Mouse (Mus musculus): Measurements from ENCODE around the gene Mafk. TPM values are rescaled to one million over a fixed set of nuclear protein-coding genes. Genes with fewer than 3 reads are reported as not detected.

Gene Mafk
- polyA plus RNA-seq, 1 experiment from 2014 or later = 8.3 TPM

GRCm38 (mm10) chr5:139758096-139758495, 33.2 kb upstream of the Mafk start:
- no peaks in the 10 kb centered on the region for H3K4me1 ChIP-seq (ENCODE audit: control insufficient read depth, insufficient read depth, low read length)
- no peak overlapping the region for H3K9ac ChIP-seq (ENCODE audit: low read length)
- H3K4me2 ChIP-seq (ENCODE audit: low read depth) = no peak overlapping the region
- 87% methylated on average over 16 of the region's 16 CpGs for WGBS
- no peaks in the 10 kb centered on the region for H3K9me3 ChIP-seq (ENCODE audit: control insufficient read depth, low read length)
- DNase-seq (ENCODE audit: low spot score) = no peak
- ATAC-seq (ENCODE audit: insufficient read depth, low FRiP score, low TSS enrichment) = no peak
- no peaks in the 10 kb centered on the region for H3K27me3 ChIP-seq (ENCODE audit: control insufficient read depth, insufficient read depth, low read length)
- no peak overlapping the region for H3K27ac ChIP-seq (ENCODE audit: low read depth, low read length)
- peaks cover 39% of the 10 kb centered on the region for H3K36me3 ChIP-seq (ENCODE audit: control insufficient read depth, insufficient read depth, low read length)
- H3K4me3 ChIP-seq (ENCODE audit: low read depth, low read length) = no peak overlapping the region

GRCm38 (mm10) chr5:139764296-139764695, 27.0 kb upstream of the Mafk start:
- H3K9ac ChIP-seq (ENCODE audit: low read length) = no peak overlapping the region
- H3K27me3 ChIP-seq (ENCODE audit: control insufficient read depth, insufficient read depth, low read length) = no peaks in the 10 kb centered on the region
- WGBS = 73% methylated on average over 11 of the region's 11 CpGs
- H3K27ac ChIP-seq (ENCODE audit: low read depth, low read length) = no peak overlapping the region
- peaks cover 41% of the 10 kb centered on the region for H3K36me3 ChIP-seq (ENCODE audit: control insufficient read depth, insufficient read depth, low read length)
- no peak overlapping the region for H3K4me3 ChIP-seq (ENCODE audit: low read depth, low read length)
- ATAC-seq (ENCODE audit: insufficient read depth, low FRiP score, low TSS enrichment) (no peak), DNase-seq (ENCODE audit: low spot score) (peak; percentile 56)
- no peaks in the 10 kb centered on the region for H3K9me3 ChIP-seq (ENCODE audit: control insufficient read depth, low read length)
- H3K4me2 ChIP-seq (ENCODE audit: low read depth) = no peak overlapping the region
- no peaks in the 10 kb centered on the region for H3K4me1 ChIP-seq (ENCODE audit: control insufficient read depth, insufficient read depth, low read length)

- Histone ChIP-seq H3K4me1 (ENCODE audit: control insufficient read depth, insufficient read depth, low read length) (no peaks in the 10 kb centered on the region), H3K27me3 (ENCODE audit: control insufficient read depth, insufficient read depth, low read length) (no peaks in the 10 kb centered on the region), H3K27ac (ENCODE audit: low read depth, low read length) (no peak overlapping the region), H3K4me2 (ENCODE audit: low read depth) (no peak overlapping the region), H3K4me3 (ENCODE audit: low read depth, low read length) (no peak overlapping the region), H3K9ac (ENCODE audit: low read length) (no peak overlapping the region), H3K9me3 (ENCODE audit: control insufficient read depth, low read length) (no peaks in the 10 kb centered on the region), H3K36me3 (ENCODE audit: control insufficient read depth, insufficient read depth, low read length) (peaks cover 39% of the 10 kb centered on the region)
- ATAC-seq (ENCODE audit: insufficient read depth, low FRiP score, low TSS enrichment) (no peak), DNase-seq (ENCODE audit: low spot score) (no peak)
- 97% methylated on average over 8 of the region's 8 CpGs for WGBS
Measured at GRCm38 (mm10) chr5:139768216-139768615, 23.1 kb upstream of the Mafk start.

GRCm38 (mm10) chr5:139775216-139775926, 15.9 kb upstream of the Mafk start, which contains the start of gene Ints1:
Gene Ints1 (minus strand): TSS chr5:139775674.
- H3K27ac ChIP-seq (ENCODE audit: low read depth, low read length) = no peak within 1 kb of the TSS
- DNase-seq (ENCODE audit: low spot score) = peak; percentile 94
- peak within 1 kb of the TSS; percentile 93 for H3K4me3 ChIP-seq (ENCODE audit: low read depth, low read length)
- peak; percentile 85 for ATAC-seq (ENCODE audit: insufficient read depth, low FRiP score, low TSS enrichment)
- peak within 1 kb of the TSS; percentile 81 for H3K9ac ChIP-seq (ENCODE audit: low read length)
- H3K4me2 ChIP-seq (ENCODE audit: low read depth) = peak within 1 kb of the TSS; percentile 77
- peaks cover 11% of the 10 kb centered on the region; the same call in 1 of the 2 replicates for H3K36me3 ChIP-seq (ENCODE audit: control insufficient read depth, insufficient read depth, low read length)
- H3K27me3 ChIP-seq (ENCODE audit: control insufficient read depth, insufficient read depth, low read length) = no peaks in the 10 kb centered on the region
- under 1% methylated on average over 50 of the region's 55 CpGs for WGBS
- H3K9me3 ChIP-seq (ENCODE audit: control insufficient read depth, low read length) = no peaks in the 10 kb centered on the region
- peaks cover 8% of the 10 kb centered on the region for H3K4me1 ChIP-seq (ENCODE audit: control insufficient read depth, insufficient read depth, low read length)

- 84% methylated on average over 5 of the region's 5 CpGs for WGBS
- no peaks in the 10 kb centered on the region for H3K27me3 ChIP-seq (ENCODE audit: control insufficient read depth, insufficient read depth, low read length)
- H3K4me2 ChIP-seq (ENCODE audit: low read depth) = no peak overlapping the region
- H3K4me3 ChIP-seq (ENCODE audit: low read depth, low read length) = no peak overlapping the region
- peaks cover 4% of the 10 kb centered on the region; the same call in 1 of the 2 replicates for H3K36me3 ChIP-seq (ENCODE audit: control insufficient read depth, insufficient read depth, low read length)
- H3K27ac ChIP-seq (ENCODE audit: low read depth, low read length) = no peak overlapping the region
- H3K9ac ChIP-seq (ENCODE audit: low read length) = no peak overlapping the region
- ATAC-seq (ENCODE audit: insufficient read depth, low FRiP score, low TSS enrichment) = no peak
- no peak for DNase-seq (ENCODE audit: low spot score)
- peaks cover 8% of the 10 kb centered on the region for H3K4me1 ChIP-seq (ENCODE audit: control insufficient read depth, insufficient read depth, low read length)
- H3K9me3 ChIP-seq (ENCODE audit: control insufficient read depth, low read length) = no peaks in the 10 kb centered on the region
Measured at GRCm38 (mm10) chr5:139776966-139777365, 14.3 kb upstream of the Mafk start.

- WGBS = 85% methylated on average over 8 of the region's 8 CpGs
- ATAC-seq (ENCODE audit: insufficient read depth, low FRiP score, low TSS enrichment) = no peak
- Histone ChIP-seq H3K36me3 (ENCODE audit: control insufficient read depth, insufficient read depth, low read length) (no peaks in the 10 kb centered on the region), H3K27ac (ENCODE audit: low read depth, low read length) (no peak overlapping the region), H3K4me2 (ENCODE audit: low read depth) (no peak overlapping the region), H3K27me3 (ENCODE audit: control insufficient read depth, insufficient read depth, low read length) (no peaks in the 10 kb centered on the region), H3K9me3 (ENCODE audit: control insufficient read depth, low read length) (no peaks in the 10 kb centered on the region), H3K4me3 (ENCODE audit: low read depth, low read length) (no peak overlapping the region), H3K9ac (ENCODE audit: low read length) (no peak overlapping the region), H3K4me1 (ENCODE audit: control insufficient read depth, insufficient read depth, low read length) (no peaks in the 10 kb centered on the region)
- DNase-seq (ENCODE audit: low spot score) = no peak
Measured at GRCm38 (mm10) chr5:139781406-139781805, 9.9 kb upstream of the Mafk start.

- no peak for ATAC-seq (ENCODE audit: insufficient read depth, low FRiP score, low TSS enrichment)
- no peak for DNase-seq (ENCODE audit: low spot score)
- WGBS = 64% methylated on average over 4 of the region's 4 CpGs
Measured at GRCm38 (mm10) chr5:139789466-139789865, 1.8 kb upstream of the Mafk start.

GRCm38 (mm10) chr5:139792159-139792775, 954 bp downstream of the Mafk start:
- Histone ChIP-seq H3K4me1 (ENCODE audit: control insufficient read depth, insufficient read depth, low read length) (peaks cover 20% of the 10 kb centered on the region), H3K4me2 (ENCODE audit: low read depth) (peak overlapping the region; percentile 86), H3K27me3 (ENCODE audit: control insufficient read depth, insufficient read depth, low read length) (no peaks in the 10 kb centered on the region), H3K4me3 (ENCODE audit: low read depth, low read length) (peak overlapping the region; percentile 46), H3K9ac (ENCODE audit: low read length) (peak overlapping the region; percentile 30; the same call in 1 of the 2 replicates), H3K9me3 (ENCODE audit: control insufficient read depth, low read length) (no peaks in the 10 kb centered on the region), H3K36me3 (ENCODE audit: control insufficient read depth, insufficient read depth, low read length) (no peaks in the 10 kb centered on the region), H3K27ac (ENCODE audit: low read depth, low read length) (no peak overlapping the region)
- ATAC-seq (ENCODE audit: insufficient read depth, low FRiP score, low TSS enrichment) = no peak
- DNase-seq (ENCODE audit: low spot score) = no peak
- 26% methylated on average over 11 of the region's 11 CpGs for WGBS

More at GRCm38 (mm10) chr5:139789466-139789865, 1.8 kb upstream of the Mafk start:
- H3K9me3 ChIP-seq (ENCODE audit: control insufficient read depth, low read length) = no peaks in the 10 kb centered on the region
- no peaks in the 10 kb centered on the region for H3K27me3 ChIP-seq (ENCODE audit: control insufficient read depth, insufficient read depth, low read length)
- no peak overlapping the region for H3K4me2 ChIP-seq (ENCODE audit: low read depth)
- no peak overlapping the region for H3K27ac ChIP-seq (ENCODE audit: low read depth, low read length)
- H3K4me3 ChIP-seq (ENCODE audit: low read depth, low read length) = no peak overlapping the region
- no peak overlapping the region for H3K9ac ChIP-seq (ENCODE audit: low read length)
- H3K36me3 ChIP-seq (ENCODE audit: control insufficient read depth, insufficient read depth, low read length) = no peaks in the 10 kb centered on the region
- peaks cover 10% of the 10 kb centered on the region for H3K4me1 ChIP-seq (ENCODE audit: control insufficient read depth, insufficient read depth, low read length)

GRCm38 (mm10) chr5:139792966-139793337, 1.6 kb downstream of the Mafk start:
- ATAC-seq (ENCODE audit: insufficient read depth, low FRiP score, low TSS enrichment) (no peak), DNase-seq (ENCODE audit: low spot score) (no peak)
- Histone ChIP-seq H3K4me1 (ENCODE audit: control insufficient read depth, insufficient read depth, low read length) (peaks cover 26% of the 10 kb centered on the region), H3K4me3 (ENCODE audit: low read depth, low read length) (no peak overlapping the region), H3K4me2 (ENCODE audit: low read depth) (no peak overlapping the region; the same call in 1 of the 2 replicates), H3K27me3 (ENCODE audit: control insufficient read depth, insufficient read depth, low read length) (no peaks in the 10 kb centered on the region), H3K27ac (ENCODE audit: low read depth, low read length) (no peak overlapping the region), H3K9ac (ENCODE audit: low read length) (0 out of 2 replicates have a peak overlapping the region, but pooled peaks have one; percentile 7), H3K9me3 (ENCODE audit: control insufficient read depth, low read length) (no peaks in the 10 kb centered on the region), H3K36me3 (ENCODE audit: control insufficient read depth, insufficient read depth, low read length) (no peaks in the 10 kb centered on the region)
- WGBS = 69% methylated on average over 3 of the region's 3 CpGs

Measured in neural tube, embryonic 11.5 days (tissue).